Mouse (Mus musculus): Measurements from ENCODE around the gene Tmem209.

Tmem209 gene

DNA sequence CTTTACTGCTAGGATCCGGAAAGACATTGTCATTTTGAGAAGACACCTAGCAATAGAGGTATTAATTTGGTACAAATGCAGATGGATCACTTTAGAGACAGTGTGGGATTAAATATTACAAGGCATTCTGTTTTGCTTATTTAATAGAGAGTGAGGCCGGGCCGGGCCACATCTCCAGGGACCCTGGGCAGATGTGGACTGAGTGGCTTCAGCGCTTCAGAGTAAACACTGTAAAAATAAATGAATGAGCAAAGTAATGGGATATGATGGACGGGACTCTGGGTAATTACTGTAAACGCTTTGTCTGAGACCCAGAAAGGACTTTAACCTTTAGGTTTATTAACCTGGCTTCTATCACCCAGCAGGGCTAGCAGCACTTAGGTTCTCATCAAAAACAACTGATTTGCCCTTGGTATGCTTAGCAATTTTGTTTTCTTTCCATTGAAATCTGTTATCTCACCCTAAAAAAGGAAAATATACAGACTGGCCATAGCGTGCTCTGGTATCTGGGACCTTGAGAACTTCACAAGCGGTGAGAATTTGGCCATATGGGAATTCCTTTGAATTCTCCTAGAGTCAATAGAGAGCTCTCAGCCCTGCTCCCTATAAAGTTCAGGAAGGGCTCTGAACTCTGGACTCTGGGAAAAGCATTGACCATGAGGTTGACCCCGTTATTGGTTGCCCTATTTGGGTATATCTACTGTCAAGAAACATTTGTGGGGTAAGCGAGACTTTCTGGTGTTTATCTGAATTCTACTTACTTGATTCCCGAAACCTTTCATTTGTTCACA, 31.6 kb upstream of the Tmem209 start, which contains the start of gene Cpa2:
Gene Cpa2 (plus strand): TSS at position 574 of the 791 bp plus-strand sequence.
- in situ Hi-C loops (cut with MboI; ENCODE audit: low pct_unique_long_range_greater_than_20kb in 1 of 2, low sequenced_read_pairs in 2 of 2, unreplicated experiment in 1 of 2), result no loop called here

DNA sequence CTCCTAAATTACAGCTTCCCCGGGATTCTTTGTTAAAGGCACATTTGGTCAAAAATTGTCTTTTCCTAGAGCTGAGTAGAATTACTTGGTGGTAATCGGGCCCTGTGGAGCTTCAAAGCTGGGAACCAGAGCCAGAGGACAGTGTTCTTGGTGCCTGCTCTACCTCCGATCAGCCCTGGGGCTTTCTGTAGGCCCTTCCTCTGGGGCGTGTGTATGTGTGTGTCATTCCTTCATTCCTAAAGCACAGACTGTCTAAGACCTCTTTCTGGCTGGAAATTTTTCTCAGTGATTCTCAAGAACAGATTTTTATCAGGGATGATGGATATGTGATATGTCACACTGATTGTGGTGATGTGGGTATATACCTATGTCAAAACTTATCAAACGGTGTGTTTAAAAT, 29.2 kb upstream of the Tmem209 start:
- in situ Hi-C loops (cut with MboI; ENCODE audit: low pct_unique_long_range_greater_than_20kb in 1 of 2, low sequenced_read_pairs in 2 of 2, unreplicated experiment in 1 of 2), result loop anchor here (10.0 kb wide), 1 partner anchor 446 kb away; no protein-coding TSS in a partner anchor

DNA sequence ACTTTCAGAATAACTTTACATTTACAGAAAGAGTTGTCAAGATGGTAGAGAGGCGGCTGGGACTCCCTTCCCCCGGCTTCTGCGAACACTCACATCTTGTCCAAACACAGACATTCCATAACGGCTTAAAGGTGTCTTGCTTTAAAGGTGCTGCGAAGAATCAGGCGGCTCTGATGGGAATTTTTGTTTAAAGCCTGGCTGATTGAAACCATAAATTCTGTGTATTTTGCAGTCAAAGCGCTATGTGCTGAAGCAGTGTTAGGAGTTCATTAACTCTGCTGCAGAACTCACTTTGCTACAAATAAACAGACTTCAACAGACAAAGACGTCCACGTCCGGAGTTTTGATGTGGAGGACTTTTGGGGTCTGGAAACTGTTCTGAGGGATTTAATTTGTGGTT, 28.7 kb upstream of the Tmem209 start:
- in situ Hi-C loops (cut with MboI; ENCODE audit: low pct_unique_long_range_greater_than_20kb in 1 of 2, low sequenced_read_pairs in 2 of 2, unreplicated experiment in 1 of 2), result loop anchor here (10.0 kb wide), 1 partner anchor 447 kb away; no protein-coding TSS in a partner anchor

DNA sequence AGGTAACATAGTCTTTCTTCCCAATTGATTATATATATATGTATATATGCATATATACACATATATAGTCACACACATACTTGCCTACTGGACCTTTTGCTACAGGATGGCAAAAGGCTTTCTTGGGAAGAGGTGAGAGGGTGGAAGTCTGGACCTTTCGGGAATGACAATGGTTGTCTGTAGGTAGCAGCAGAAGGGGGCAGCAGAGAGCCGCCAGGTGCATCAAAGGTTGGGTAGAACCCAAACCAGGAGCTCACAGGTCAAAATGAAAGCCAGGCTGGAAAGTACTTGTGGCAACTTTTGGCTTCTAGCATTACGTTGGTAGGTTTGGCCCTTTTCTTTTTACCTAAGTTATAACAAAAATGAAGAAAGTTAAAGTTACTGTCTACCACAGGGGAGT, 25.8 kb upstream of the Tmem209 start:
- in situ Hi-C loops (cut with MboI; ENCODE audit: low pct_unique_long_range_greater_than_20kb in 1 of 2, low sequenced_read_pairs in 2 of 2, unreplicated experiment in 1 of 2), result loop anchor here (10.0 kb wide), 1 partner anchor 449 kb away; no protein-coding TSS in a partner anchor

DNA sequence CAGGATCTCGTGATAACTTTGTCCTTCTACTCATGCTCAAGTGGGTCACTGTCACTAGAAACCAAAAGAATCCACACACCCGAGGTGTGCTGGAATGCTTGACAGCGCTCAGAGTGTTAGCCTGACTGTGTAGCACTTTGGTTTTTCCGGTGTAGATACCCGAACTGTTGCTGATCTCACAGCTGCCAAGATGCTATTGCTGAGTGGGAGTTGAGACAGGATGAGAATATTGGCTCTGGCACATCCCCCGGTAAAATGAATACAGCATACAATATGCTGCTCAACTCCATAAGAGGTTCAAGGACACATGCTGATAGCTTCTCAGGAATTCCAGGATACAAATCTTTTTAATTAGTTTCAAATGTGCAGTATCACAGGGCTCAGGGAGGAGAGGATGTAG, 19.2 kb upstream of the Tmem209 start:
- in situ Hi-C loops (cut with MboI; ENCODE audit: low pct_unique_long_range_greater_than_20kb in 1 of 2, low sequenced_read_pairs in 2 of 2, unreplicated experiment in 1 of 2), result no loop called here

DNA sequence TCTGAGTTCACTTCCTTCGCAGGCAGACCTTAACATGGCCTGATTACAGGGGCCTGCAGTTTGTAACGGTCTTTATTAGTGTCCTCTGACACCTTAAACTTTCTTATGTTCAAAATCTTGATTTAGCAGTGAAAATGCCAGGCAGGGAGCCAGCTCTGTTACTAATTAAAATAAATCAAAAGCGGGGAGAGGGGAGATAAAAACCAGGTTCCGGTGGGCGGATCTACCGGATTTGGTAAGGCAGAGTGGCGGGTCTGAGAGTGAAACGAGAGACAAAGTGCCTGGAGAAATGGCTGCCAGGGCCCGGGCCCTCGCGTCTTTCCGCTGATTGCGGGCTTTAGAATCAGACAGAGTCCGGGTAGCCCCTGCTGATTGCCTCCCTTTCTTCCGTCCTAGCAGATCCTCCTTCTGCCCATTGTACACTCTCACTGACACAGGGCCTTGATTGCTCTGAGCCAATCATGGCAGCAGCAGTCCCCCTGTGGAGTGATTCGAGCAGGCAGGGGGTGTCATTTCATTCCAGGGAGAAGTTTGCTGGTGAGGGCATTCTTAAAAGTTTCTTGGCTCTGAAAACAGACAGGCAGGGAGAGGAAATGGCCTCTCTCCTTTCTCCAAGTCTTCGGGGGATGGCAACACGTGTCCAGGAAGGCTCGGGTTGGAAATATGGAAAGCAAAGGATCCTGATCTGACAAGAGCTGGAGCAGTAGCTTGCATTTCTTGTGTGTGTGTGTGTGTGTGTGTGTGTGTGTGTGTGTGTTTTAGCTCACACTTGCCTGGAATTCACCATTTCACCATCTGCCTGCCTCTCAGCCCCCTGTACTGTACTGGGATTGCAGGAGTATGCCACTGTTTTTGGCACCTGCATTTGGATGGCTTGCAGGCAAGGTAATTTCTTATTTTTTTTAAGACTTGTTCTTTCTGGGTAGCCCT, 17.3 kb upstream of the Tmem209 start:
- in situ Hi-C loops (cut with MboI; ENCODE audit: low pct_unique_long_range_greater_than_20kb in 1 of 2, low sequenced_read_pairs in 2 of 2, unreplicated experiment in 1 of 2), result no loop called here

DNA sequence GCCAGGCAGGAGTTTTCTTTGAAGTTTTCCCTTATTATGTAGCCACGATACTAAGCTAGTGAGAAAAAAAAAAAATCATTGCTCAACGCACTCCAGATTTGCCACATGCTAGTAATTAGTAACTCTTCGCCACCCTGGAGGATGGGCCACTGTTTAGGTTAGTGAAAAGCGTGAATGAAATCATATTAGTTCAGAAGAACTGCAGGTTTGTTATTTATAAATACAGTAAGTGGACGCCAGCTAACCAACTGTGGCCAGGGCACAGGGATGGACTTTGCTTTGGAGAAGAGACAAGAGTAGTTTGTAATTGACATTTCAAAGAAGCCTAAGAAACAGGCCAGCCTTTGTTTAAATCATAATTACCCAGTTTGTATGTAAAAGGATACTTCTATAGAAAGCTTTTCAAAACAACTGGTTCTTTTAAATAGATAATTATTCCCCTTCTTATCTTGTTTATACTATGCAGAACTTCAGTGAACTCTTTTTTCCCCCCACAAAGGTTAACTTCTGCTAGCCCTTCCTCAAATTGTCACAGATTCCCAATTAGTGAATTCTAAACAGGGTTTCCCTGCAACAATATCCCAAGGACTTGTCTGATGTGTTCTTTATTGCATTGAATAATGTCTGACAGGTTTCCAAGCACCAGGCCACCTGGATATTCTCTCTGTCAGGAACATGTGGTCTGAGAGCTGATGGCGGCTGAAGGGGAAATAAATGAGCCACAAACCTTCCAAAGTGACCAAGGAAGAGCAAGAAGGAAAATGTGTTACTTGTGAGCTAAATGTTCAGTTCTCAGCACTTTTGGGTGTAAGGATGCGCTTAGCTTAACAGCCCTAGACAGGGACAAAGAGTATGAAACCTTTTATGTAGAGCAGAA, 16.1 kb upstream of the Tmem209 start:
- in situ Hi-C loops (cut with MboI; ENCODE audit: low pct_unique_long_range_greater_than_20kb in 1 of 2, low sequenced_read_pairs in 2 of 2, unreplicated experiment in 1 of 2), result no loop called here

DNA sequence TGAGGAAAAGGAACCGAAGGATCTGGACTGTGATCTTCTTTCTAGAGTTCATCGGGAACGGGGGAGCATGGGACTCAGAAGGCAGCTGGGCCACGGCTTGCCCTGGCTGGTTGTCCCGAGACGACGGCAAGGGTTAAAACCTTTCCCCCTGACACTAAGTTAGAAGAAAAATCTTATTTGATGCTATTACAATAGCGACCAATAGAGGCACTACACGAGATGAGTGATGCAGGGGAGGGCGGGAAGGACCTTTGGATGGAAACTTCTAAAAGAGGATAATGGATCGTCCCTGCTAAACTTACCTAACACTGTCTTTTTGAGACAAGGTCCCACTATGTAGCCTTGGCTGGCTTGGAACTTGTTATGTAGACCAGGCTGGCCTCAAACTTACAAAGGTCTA, 10.8 kb upstream of the Tmem209 start:
- in situ Hi-C loops (cut with MboI; ENCODE audit: low pct_unique_long_range_greater_than_20kb in 1 of 2, low sequenced_read_pairs in 2 of 2, unreplicated experiment in 1 of 2), result no loop called here

DNA sequence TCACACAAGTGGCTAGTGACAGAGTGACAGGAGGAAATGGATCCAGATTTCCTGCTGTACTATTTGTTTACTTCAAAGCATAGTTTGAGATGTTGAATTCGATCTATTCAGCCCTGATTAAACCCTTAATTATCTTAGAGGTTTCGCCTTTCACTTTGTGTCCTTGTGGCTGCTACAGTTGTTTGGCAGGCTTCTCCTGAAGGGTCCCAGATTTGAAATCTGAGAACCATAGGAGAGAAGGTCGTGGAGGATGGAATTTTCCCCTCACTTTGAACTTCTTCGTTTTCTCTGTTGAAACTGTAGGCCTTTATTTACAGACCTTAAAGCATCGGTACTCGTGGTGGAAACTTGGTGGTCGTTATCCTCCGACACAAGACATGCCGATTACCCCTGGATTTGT, 4.7 kb upstream of the Tmem209 start:
- in situ Hi-C loops (cut with MboI; ENCODE audit: low pct_unique_long_range_greater_than_20kb in 1 of 2, low sequenced_read_pairs in 2 of 2, unreplicated experiment in 1 of 2), result no loop called here

DNA sequence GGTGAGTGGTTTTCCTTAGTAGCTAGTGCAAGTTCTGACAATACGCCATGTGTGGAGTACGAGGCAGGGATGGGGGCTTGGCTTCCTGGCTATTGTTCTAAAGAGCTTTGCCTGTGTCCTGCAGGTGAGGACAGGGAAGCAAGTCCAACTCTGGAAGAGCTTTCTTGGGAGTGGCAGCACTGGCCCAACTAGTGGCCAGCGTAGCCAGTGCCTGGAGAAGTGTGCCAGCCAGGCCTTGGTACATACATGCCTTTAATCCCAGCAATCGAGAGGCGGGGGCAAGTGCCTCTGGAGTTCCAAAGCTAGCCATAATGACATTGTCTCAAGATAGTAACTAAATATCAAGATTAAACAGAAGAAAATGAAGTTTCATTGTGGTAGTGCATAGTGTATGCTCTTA, 708 bp upstream of the Tmem209 start:
- in situ Hi-C loops (cut with MboI; ENCODE audit: low pct_unique_long_range_greater_than_20kb in 1 of 2, low sequenced_read_pairs in 2 of 2, unreplicated experiment in 1 of 2), result no loop called here

DNA sequence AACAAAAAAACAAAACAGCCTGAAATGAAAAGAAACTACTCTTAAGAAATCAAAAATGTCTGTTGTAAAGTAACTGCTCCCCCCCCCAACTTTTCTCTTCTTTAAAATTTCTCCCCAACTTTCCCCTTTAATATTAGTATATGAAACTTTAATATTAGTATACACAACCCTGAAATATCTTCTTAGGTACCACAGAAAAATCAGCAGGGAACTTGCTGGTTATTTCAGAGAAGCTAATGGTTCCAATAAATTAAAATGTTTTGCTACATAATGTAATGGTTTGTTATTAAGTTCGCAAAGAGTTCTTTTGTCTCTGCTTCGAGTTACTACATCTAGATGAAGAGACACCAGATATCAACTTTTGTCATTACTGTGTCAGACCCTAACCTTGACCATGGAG, 759 bp downstream of the Tmem209 start:
- in situ Hi-C loops (cut with MboI; ENCODE audit: low pct_unique_long_range_greater_than_20kb in 1 of 2, low sequenced_read_pairs in 2 of 2, unreplicated experiment in 1 of 2), result no loop called here

DNA sequence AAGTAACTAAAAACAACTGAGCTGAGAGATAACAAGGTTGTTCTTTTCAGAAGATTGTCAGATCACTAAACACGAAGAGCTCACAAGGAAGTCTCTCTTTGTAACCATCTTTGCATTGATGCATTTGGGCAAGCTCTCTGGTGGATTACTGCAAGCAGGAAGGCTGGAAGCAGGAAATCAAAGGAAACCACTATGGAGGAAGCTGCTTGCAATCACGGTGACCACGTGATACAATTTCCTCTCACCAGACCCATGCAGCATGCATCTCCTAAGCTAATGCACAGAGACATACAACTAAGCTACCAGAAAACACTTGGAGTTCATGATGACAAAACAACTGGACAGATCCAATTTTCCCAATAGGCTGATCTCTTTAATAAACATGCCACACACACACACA, 10.5 kb downstream of the Tmem209 start:
- in situ Hi-C loops (cut with MboI; ENCODE audit: low pct_unique_long_range_greater_than_20kb in 1 of 2, low sequenced_read_pairs in 2 of 2, unreplicated experiment in 1 of 2), result loop anchor here in 1 of 2 experiments (25.0 kb wide), 1 partner anchor 937 kb away; no protein-coding TSS in a partner anchor

DNA sequence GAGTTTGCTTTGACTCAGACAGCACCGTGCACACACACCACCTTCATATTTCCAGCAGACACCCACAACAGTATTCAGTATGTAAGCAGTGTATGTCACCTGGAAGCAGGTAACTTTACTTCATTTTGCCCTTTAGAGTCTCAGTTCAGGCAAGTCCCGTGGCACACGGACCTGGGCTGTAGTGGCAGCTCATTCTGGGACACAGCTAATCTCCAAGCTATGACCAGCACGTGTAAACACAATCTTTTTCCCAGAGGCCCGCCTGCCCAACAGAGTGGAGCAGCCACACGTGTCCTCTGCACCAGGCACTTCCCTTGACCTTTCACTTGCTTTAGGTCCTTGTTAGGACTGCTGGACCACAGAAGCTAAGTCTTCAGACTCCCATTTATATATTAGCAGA, 23.1 kb downstream of the Tmem209 start:
- in situ Hi-C loops (cut with MboI; ENCODE audit: low pct_unique_long_range_greater_than_20kb in 1 of 2, low sequenced_read_pairs in 2 of 2, unreplicated experiment in 1 of 2), result loop anchor here in 1 of 2 experiments (25.0 kb wide), 1 partner anchor 924 kb away; no protein-coding TSS in a partner anchor

DNA sequence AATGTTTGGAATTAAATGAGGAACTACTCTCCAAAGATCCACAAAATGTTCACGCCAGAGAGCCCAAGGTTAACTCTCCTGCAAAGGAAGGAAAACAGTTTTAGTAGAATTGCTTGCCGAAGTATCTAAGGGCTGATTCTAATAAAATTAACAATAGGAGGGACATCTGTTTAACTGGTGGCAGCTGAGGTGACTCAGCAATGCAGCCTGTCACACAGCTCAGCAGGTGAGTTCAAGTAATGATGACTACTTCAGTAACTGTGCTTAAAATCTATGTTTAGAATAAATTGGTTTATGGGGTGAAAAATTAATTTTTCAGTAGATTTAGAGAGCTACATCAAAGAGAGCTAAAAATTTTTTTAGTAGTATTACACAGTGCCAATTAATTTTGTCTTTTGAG, 26.7 kb downstream of the Tmem209 start:
- in situ Hi-C loops (cut with MboI; ENCODE audit: low pct_unique_long_range_greater_than_20kb in 1 of 2, low sequenced_read_pairs in 2 of 2, unreplicated experiment in 1 of 2), result loop anchor here in 1 of 2 experiments (25.0 kb wide), 1 partner anchor 921 kb away; no protein-coding TSS in a partner anchor

DNA sequence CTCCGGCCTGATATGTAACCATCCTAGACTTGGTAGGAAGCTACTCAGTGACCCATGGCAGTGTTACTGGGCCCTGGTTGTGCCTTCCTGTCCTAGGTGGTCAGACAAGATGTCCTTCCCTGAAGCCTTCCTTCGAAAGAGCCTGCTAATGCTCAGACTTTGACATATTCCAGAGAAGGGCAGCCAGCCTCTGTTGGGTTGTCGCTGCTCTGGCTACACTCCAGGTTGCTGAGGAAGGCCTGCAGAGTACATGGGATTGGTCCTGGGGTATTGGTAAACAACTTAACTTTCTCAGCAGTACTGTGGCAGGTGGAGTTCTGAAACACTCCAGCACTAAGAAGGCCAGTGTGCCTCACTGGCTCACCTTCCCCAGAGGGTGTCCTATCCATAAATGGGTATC, 30.2 kb downstream of the Tmem209 start:
- in situ Hi-C loops (cut with MboI; ENCODE audit: low pct_unique_long_range_greater_than_20kb in 1 of 2, low sequenced_read_pairs in 2 of 2, unreplicated experiment in 1 of 2), result loop anchor here in 1 of 2 experiments (25.0 kb wide), 1 partner anchor 917 kb away; no protein-coding TSS in a partner anchor

DNA sequence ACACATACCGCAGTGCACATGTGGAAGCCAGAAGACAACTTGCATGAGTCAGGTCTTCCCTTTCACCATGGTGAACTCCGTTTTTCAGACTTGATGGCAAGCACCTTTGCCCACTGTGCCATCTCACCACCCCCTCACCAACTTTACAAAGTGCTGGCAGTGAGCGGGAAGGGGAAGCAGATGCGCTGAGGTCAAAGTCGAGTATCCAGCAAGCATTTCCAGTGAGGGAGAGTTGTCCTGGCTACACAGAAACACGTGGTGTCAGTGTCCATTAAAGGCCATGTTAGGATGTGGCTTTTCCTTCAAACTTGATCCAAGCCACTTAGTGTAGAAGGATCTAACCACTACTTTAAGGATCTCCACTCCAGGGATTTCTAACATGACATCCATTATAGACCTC, 31.8 kb downstream of the Tmem209 start:
- in situ Hi-C loops (cut with MboI; ENCODE audit: low pct_unique_long_range_greater_than_20kb in 1 of 2, low sequenced_read_pairs in 2 of 2, unreplicated experiment in 1 of 2), result loop anchor here in 1 of 2 experiments (25.0 kb wide), 1 partner anchor 915 kb away; no protein-coding TSS in a partner anchor

DNA sequence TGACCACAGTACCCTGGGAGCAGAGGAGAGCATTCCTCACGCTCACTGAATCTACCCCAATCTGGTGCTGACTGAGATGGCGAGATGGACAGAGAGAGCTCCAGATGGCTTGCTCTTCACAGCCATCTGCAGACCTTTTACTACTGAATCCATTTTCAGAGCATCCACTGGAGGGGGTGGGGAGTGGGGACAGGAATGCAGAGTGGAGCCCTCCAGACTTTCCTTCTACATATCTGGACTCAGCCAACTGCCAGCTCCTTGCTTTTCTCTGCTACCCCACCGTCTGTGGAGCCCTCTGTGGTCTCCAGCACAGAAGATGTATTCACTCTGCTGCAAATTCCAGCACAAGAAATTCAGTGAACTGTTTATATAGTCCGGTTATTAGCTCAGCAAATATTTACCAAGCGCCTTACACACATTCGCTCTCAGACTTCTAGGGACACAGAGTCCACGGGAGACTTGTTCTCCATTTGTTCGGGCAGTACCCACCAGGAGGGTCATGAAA, 32.3 kb downstream of the Tmem209 start:
- in situ Hi-C loops (cut with MboI; ENCODE audit: low pct_unique_long_range_greater_than_20kb in 1 of 2, low sequenced_read_pairs in 2 of 2, unreplicated experiment in 1 of 2), result loop anchor here in 1 of 2 experiments (25.0 kb wide), 1 partner anchor 915 kb away; no protein-coding TSS in a partner anchor

Data from mouse embryonic stem cell (cell line).